Mouse (Mus musculus): ENCODE results near the gene Eef1akmt1. TPM values are rescaled to one million over a fixed set of nuclear protein-coding genes. Genes with fewer than 3 reads are reported as not detected.

Eef1akmt1 gene
- polyA plus RNA-seq, 1 experiment from 2014 or later = 108 TPM

GRCm38 (mm10) chr14:57545526-57545925, 25.9 kb downstream of the Eef1akmt1 start:
- Histone ChIP-seq H3K36me3 (peaks cover 28% of the 10 kb centered on the region), H3K27me3 (no peaks in the 10 kb centered on the region), H3K4me1 (peaks cover 11% of the 10 kb centered on the region), H3K9me3 (no peaks in the 10 kb centered on the region), H3K4me2 (no peak overlapping the region), H3K27ac (no peak overlapping the region), H3K9ac (no peak overlapping the region), H3K4me3 (no peak overlapping the region)
- WGBS = 81% methylated on average over 17 of the region's 17 CpGs
- ATAC-seq (ENCODE audit: insufficient number of reproducible peaks, insufficient read depth, low FRiP score, low TSS enrichment, low read depth) = no peak

GRCm38 (mm10) chr14:57543420-57544039, 27.9 kb downstream of the Eef1akmt1 start:
- Histone ChIP-seq H3K4me1 (peaks cover 11% of the 10 kb centered on the region), H3K4me3 (no peak overlapping the region), H3K27ac (no peak overlapping the region), H3K9ac (no peak overlapping the region), H3K9me3 (no peaks in the 10 kb centered on the region), H3K36me3 (peaks cover 9% of the 10 kb centered on the region), H3K4me2 (no peak overlapping the region), H3K27me3 (peaks cover 4% of the 10 kb centered on the region; the same call in 1 of the 2 replicates)
- ATAC-seq (ENCODE audit: insufficient number of reproducible peaks, insufficient read depth, low FRiP score, low TSS enrichment, low read depth) = no peak
- WGBS = 91% methylated on average over 13 of the region's 13 CpGs

GRCm38 (mm10) chr14:57542231-57542630, 29.2 kb downstream of the Eef1akmt1 start:
- H3K4me2 ChIP-seq = peak overlapping the region; percentile 44
- H3K9ac ChIP-seq = 0 out of 2 replicates have a peak overlapping the region, but pooled peaks have one; percentile 53
- H3K4me3 ChIP-seq = no peak overlapping the region

GRCm38 (mm10) chr14:57540683-57541082, 30.7 kb downstream of the Eef1akmt1 start:
- H3K4me1 ChIP-seq = peaks cover 13% of the 10 kb centered on the region
- H3K27ac ChIP-seq = no peak overlapping the region
- H3K9ac ChIP-seq = no peak overlapping the region
- 81% methylated on average over 11 of the region's 11 CpGs for WGBS
- no peak for ATAC-seq (ENCODE audit: insufficient number of reproducible peaks, insufficient read depth, low FRiP score, low TSS enrichment, low read depth)
- no peaks in the 10 kb centered on the region for H3K36me3 ChIP-seq
- no peak overlapping the region for H3K4me3 ChIP-seq
- no peak overlapping the region for H3K4me2 ChIP-seq
- H3K27me3 ChIP-seq = peaks cover 25% of the 10 kb centered on the region
- no peaks in the 10 kb centered on the region for H3K9me3 ChIP-seq

More at GRCm38 (mm10) chr14:57542231-57542630, 29.2 kb downstream of the Eef1akmt1 start:
- Histone ChIP-seq H3K36me3 (0 out of 2 replicates have a peak, but pooled peaks cover under 1% of the 10 kb centered on the region), H3K4me1 (peaks cover 15% of the 10 kb centered on the region), H3K27me3 (peaks cover 17% of the 10 kb centered on the region), H3K27ac (no peak overlapping the region), H3K9me3 (no peaks in the 10 kb centered on the region)
- ATAC-seq (ENCODE audit: insufficient number of reproducible peaks, insufficient read depth, low FRiP score, low TSS enrichment, low read depth) = no peak
- WGBS = 52% methylated on average over 34 of the region's 34 CpGs

- no peak overlapping the region for H3K27ac ChIP-seq
- no peak for ATAC-seq (ENCODE audit: insufficient number of reproducible peaks, insufficient read depth, low FRiP score, low TSS enrichment, low read depth)
- H3K9ac ChIP-seq = no peak overlapping the region
Measured at GRCm38 (mm10) chr14:57537261-57538015, 34.0 kb downstream of the Eef1akmt1 start.

GRCm38 (mm10) chr14:57536820-57537219, 34.6 kb downstream of the Eef1akmt1 start:
- H3K4me3 ChIP-seq = no peak overlapping the region
- H3K4me1 ChIP-seq = peaks cover 29% of the 10 kb centered on the region
- no peak overlapping the region for H3K4me2 ChIP-seq
- no peaks in the 10 kb centered on the region for H3K9me3 ChIP-seq
- no peak for ATAC-seq (ENCODE audit: insufficient number of reproducible peaks, insufficient read depth, low FRiP score, low TSS enrichment, low read depth)
- H3K27ac ChIP-seq = no peak overlapping the region
- H3K36me3 ChIP-seq = no peaks in the 10 kb centered on the region
- no peak overlapping the region for H3K9ac ChIP-seq
- H3K27me3 ChIP-seq = peaks cover 46% of the 10 kb centered on the region
- WGBS = 30% methylated on average over 9 of the region's 9 CpGs

More at GRCm38 (mm10) chr14:57537261-57538015, 34.0 kb downstream of the Eef1akmt1 start:
- H3K9me3 ChIP-seq = no peaks in the 10 kb centered on the region
- no peak overlapping the region for H3K4me3 ChIP-seq
- no peak overlapping the region for H3K4me2 ChIP-seq
- H3K27me3 ChIP-seq = peaks cover 46% of the 10 kb centered on the region
- WGBS = 11% methylated on average over 16 of the region's 16 CpGs
- H3K4me1 ChIP-seq = peaks cover 29% of the 10 kb centered on the region
- no peaks in the 10 kb centered on the region for H3K36me3 ChIP-seq

- ATAC-seq (ENCODE audit: insufficient number of reproducible peaks, insufficient read depth, low FRiP score, low TSS enrichment, low read depth) = no peak
- H3K27ac ChIP-seq = no peak overlapping the region
- H3K4me2 ChIP-seq = no peak overlapping the region
- WGBS = 56% methylated on average over 6 of the region's 6 CpGs
- H3K4me1 ChIP-seq = peaks cover 29% of the 10 kb centered on the region
- H3K4me3 ChIP-seq = no peak overlapping the region
- H3K9me3 ChIP-seq = no peaks in the 10 kb centered on the region
- peaks cover 46% of the 10 kb centered on the region for H3K27me3 ChIP-seq
- H3K36me3 ChIP-seq = no peaks in the 10 kb centered on the region
- H3K9ac ChIP-seq = no peak overlapping the region
Measured at GRCm38 (mm10) chr14:57535646-57536045, 35.8 kb downstream of the Eef1akmt1 start.

GRCm38 (mm10) chr14:57534961-57535360, 36.5 kb downstream of the Eef1akmt1 start:
- 12% methylated on average over 8 of the region's 8 CpGs for WGBS
- no peak overlapping the region; the same call in 1 of the 2 replicates for H3K4me2 ChIP-seq

GRCm38 (mm10) chr14:57534346-57534745, 37.1 kb downstream of the Eef1akmt1 start:
- no peak for ATAC-seq (ENCODE audit: insufficient number of reproducible peaks, insufficient read depth, low FRiP score, low TSS enrichment, low read depth)
- Histone ChIP-seq H3K4me2 (no peak overlapping the region), H3K27ac (no peak overlapping the region), H3K9me3 (no peaks in the 10 kb centered on the region), H3K36me3 (no peaks in the 10 kb centered on the region), H3K9ac (no peak overlapping the region), H3K27me3 (peaks cover 46% of the 10 kb centered on the region), H3K4me1 (peaks cover 29% of the 10 kb centered on the region), H3K4me3 (no peak overlapping the region)
- WGBS = 9% methylated on average over 5 of the region's 5 CpGs

More at GRCm38 (mm10) chr14:57534961-57535360, 36.5 kb downstream of the Eef1akmt1 start:
- ATAC-seq (ENCODE audit: insufficient number of reproducible peaks, insufficient read depth, low FRiP score, low TSS enrichment, low read depth) = no peak
- H3K27me3 ChIP-seq = peaks cover 46% of the 10 kb centered on the region
- H3K4me3 ChIP-seq = no peak overlapping the region
- 0 out of 2 replicates have a peak overlapping the region, but pooled peaks have one; percentile 36 for H3K9ac ChIP-seq
- H3K4me1 ChIP-seq = peaks cover 29% of the 10 kb centered on the region
- no peak overlapping the region for H3K27ac ChIP-seq
- no peaks in the 10 kb centered on the region for H3K36me3 ChIP-seq
- H3K9me3 ChIP-seq = no peaks in the 10 kb centered on the region

GRCm38 (mm10) chr14:57533841-57534240, 37.6 kb downstream of the Eef1akmt1 start:
- H3K9ac ChIP-seq = no peak overlapping the region
- no peaks in the 10 kb centered on the region for H3K36me3 ChIP-seq
- peaks cover 29% of the 10 kb centered on the region for H3K4me1 ChIP-seq
- no peak overlapping the region for H3K27ac ChIP-seq
- H3K9me3 ChIP-seq = no peaks in the 10 kb centered on the region
- H3K4me2 ChIP-seq = no peak overlapping the region
- ATAC-seq (ENCODE audit: insufficient number of reproducible peaks, insufficient read depth, low FRiP score, low TSS enrichment, low read depth) = no peak
- H3K27me3 ChIP-seq = peaks cover 45% of the 10 kb centered on the region
- 13% methylated on average over 11 of the region's 11 CpGs for WGBS
- no peak overlapping the region for H3K4me3 ChIP-seq

- Histone ChIP-seq H3K4me1 (peaks cover 29% of the 10 kb centered on the region), H3K4me2 (no peak overlapping the region), H3K4me3 (no peak overlapping the region), H3K36me3 (no peaks in the 10 kb centered on the region), H3K27me3 (peaks cover 39% of the 10 kb centered on the region), H3K9ac (no peak overlapping the region), H3K9me3 (no peaks in the 10 kb centered on the region), H3K27ac (no peak overlapping the region)
- ATAC-seq (ENCODE audit: insufficient number of reproducible peaks, insufficient read depth, low FRiP score, low TSS enrichment, low read depth) = no peak
- WGBS = 29% methylated on average over 3 of the region's 3 CpGs
Measured at GRCm38 (mm10) chr14:57533214-57533613, 38.2 kb downstream of the Eef1akmt1 start.

- Histone ChIP-seq H3K27ac (no peak overlapping the region), H3K36me3 (no peaks in the 10 kb centered on the region), H3K4me2 (no peak overlapping the region), H3K4me1 (peaks cover 26% of the 10 kb centered on the region), H3K4me3 (no peak overlapping the region), H3K27me3 (peaks cover 32% of the 10 kb centered on the region), H3K9ac (no peak overlapping the region), H3K9me3 (no peaks in the 10 kb centered on the region)
- ATAC-seq (ENCODE audit: insufficient number of reproducible peaks, insufficient read depth, low FRiP score, low TSS enrichment, low read depth) = no peak
- WGBS = 86% methylated on average over 3 of the region's 3 CpGs
Measured at GRCm38 (mm10) chr14:57532577-57532976, 38.8 kb downstream of the Eef1akmt1 start.
